Mouse (Mus musculus): Measurements from ENCODE around the gene P2rx6.

- no peak for TF ChIP-seq CTCF (conservative IDR thresholded peaks at IDR 0.05; ENCODE audit: low read length)
- TF ChIP-seq POU5F1 (IDR thresholded peaks at IDR 0.05; ENCODE audit: borderline replicate concordance, low read length) = no peak
- no peak for TF ChIP-seq NANOG (IDR thresholded peaks at IDR 0.05; ENCODE audit: borderline replicate concordance, low read length)
Measured at GRCm38 (mm10) chr16:17616212-17616611, 54.5 kb downstream of the P2rx6 start.

Measured in E14TG2a.4 (cell line).